Mouse (Mus musculus): Measurements from ENCODE around the gene Vps35l. TPM values are rescaled to one million over a fixed set of nuclear protein-coding genes. Genes with fewer than 3 reads are reported as not detected.

Vps35l gene
- polyA plus RNA-seq, 1 experiment from 2014 or later, result 46.3 TPM

DNA sequence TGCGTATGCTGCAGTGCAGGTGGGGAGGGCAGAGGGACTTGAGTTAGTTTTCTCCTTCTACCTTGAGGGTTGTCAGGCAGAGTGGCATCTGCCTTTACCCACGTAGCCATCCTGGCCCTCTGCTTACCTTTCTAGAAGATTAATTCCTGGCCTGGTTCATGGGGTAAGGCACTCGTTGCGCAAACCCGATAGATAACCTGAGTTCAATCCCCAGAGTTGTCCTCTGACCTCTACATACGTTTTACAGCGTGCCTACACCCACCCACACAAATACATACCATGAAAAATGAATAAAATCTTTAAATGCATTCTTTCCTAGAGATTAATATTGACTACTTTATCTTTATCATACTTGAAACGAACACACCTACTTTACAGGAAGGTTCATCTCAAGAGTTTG, 63.4 kb downstream of the Vps35l start:
- H3K4me1 ChIP-seq, result peaks cover 25% of the 10 kb centered on the region
- no peak overlapping the region for H3K27ac ChIP-seq (replicated peaks)
- H3K36me3 ChIP-seq, result peaks cover 57% of the 10 kb centered on the region
- no peak for ATAC-seq (ENCODE audit: extremely low read depth, insufficient number of reproducible peaks, low FRiP score, low TSS enrichment)
- H3K9ac ChIP-seq, result no peak overlapping the region
- H3K4me2 ChIP-seq, result no peak overlapping the region
- no peaks in the 10 kb centered on the region for H3K9me3 ChIP-seq
- H3K4me3 ChIP-seq, result no peak overlapping the region
- no peaks in the 10 kb centered on the region for H3K27me3 ChIP-seq (replicated peaks)
- 90% methylated on average over 8 of the region's 8 CpGs for WGBS

DNA sequence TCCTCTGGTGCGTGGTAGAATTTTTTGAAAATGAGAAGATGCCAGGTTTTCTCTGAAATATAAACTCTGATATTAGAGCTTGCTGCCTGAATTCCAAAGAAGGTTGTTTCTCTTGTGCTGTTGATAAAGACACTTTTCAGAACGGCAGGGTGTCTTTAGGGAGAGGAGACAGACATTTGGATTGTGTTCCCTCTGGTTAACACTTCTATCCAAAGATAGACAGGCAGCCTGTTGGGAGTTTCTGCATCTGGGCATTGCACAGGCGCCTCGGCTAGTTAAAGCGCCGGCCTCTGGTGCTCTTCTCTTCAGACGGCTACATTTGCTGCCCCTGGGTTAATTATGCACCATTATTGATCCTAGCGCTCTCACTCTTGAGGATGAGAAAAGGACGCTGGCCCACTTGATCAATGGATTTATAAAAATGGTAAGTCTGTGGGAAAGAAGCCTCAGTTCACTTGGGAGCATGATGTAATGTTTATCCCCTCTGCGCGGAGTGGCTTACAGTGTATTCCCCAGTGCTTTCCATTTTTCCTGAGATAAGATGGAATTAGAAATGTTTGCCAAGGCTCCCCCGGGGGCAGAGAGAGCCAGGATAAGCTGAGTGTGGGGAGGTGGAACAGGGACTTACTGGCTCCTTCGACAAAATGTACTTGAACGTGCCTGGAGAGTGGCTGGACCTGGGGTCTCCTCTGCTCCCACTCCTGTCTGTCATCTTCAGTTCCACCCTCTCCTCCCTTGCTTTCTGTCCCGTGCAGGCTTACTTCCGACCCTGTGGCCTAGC, 66.8 kb downstream of the Vps35l start:
- peaks cover 54% of the 10 kb centered on the region for H3K36me3 ChIP-seq
- peak overlapping the region; percentile 20 for H3K4me2 ChIP-seq
- H3K9ac ChIP-seq, result no peak overlapping the region
- 41% methylated on average over 16 of the region's 16 CpGs for WGBS
- H3K4me3 ChIP-seq, result no peak overlapping the region
- no peaks in the 10 kb centered on the region for H3K27me3 ChIP-seq (replicated peaks)
- peaks cover 25% of the 10 kb centered on the region for H3K4me1 ChIP-seq
- H3K27ac ChIP-seq (replicated peaks), result peak overlapping the region; percentile 79
- no peak for ATAC-seq (ENCODE audit: extremely low read depth, insufficient number of reproducible peaks, low FRiP score, low TSS enrichment)
- H3K9me3 ChIP-seq, result no peaks in the 10 kb centered on the region

- Histone ChIP-seq H3K9ac (no peak overlapping the region), H3K4me3 (no peak overlapping the region), H3K4me2 (no peak overlapping the region), H3K27me3 (replicated peaks) (no peaks in the 10 kb centered on the region), H3K9me3 (no peaks in the 10 kb centered on the region), H3K4me1 (peaks cover 25% of the 10 kb centered on the region), H3K27ac (replicated peaks) (0 out of 2 replicates have a peak overlapping the region, but pooled peaks have one; percentile 79), H3K36me3 (peaks cover 44% of the 10 kb centered on the region)
- ATAC-seq (ENCODE audit: extremely low read depth, insufficient number of reproducible peaks, low FRiP score, low TSS enrichment), result no peak
- WGBS, result 61% methylated on average over 8 of the region's 8 CpGs
Measured at GRCm38 (mm10) chr7:118807899-118808298, 67.9 kb downstream of the Vps35l start.

- 67% methylated on average over 12 of the region's 12 CpGs for WGBS
- Histone ChIP-seq H3K27me3 (replicated peaks) (no peaks in the 10 kb centered on the region), H3K27ac (replicated peaks) (no peak overlapping the region), H3K9me3 (no peaks in the 10 kb centered on the region), H3K9ac (no peak overlapping the region), H3K4me1 (peaks cover 18% of the 10 kb centered on the region), H3K4me3 (no peak overlapping the region), H3K36me3 (peaks cover 54% of the 10 kb centered on the region), H3K4me2 (no peak overlapping the region)
- no peak for ATAC-seq (ENCODE audit: extremely low read depth, insufficient number of reproducible peaks, low FRiP score, low TSS enrichment)
Measured at GRCm38 (mm10) chr7:118811407-118812106, 71.5 kb downstream of the Vps35l start.

DNA sequence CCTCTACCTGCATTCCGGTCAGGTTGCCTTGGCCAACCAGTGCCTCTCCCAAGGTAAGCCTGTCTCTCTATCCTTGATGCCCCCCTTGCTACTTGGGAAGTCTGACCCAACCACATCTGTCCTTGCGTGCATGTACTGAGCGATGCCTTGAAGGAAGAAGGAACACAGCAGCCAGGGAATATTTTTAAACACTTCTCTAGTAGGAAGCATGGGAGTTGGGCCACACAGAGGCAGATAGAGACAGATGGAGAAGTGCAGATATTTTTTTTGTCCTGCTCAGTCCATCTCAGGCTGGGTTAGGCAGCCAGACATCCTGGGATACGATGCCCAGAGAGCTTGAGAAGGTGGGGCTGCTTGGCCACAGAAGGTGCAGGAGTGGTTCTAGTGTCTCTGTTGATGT, 73.6 kb downstream of the Vps35l start:
- Histone ChIP-seq H3K27me3 (replicated peaks) (no peaks in the 10 kb centered on the region), H3K9ac (no peak overlapping the region), H3K4me3 (no peak overlapping the region), H3K9me3 (no peaks in the 10 kb centered on the region), H3K4me2 (no peak overlapping the region), H3K4me1 (no peaks in the 10 kb centered on the region), H3K36me3 (peaks cover 71% of the 10 kb centered on the region), H3K27ac (replicated peaks) (no peak overlapping the region)
- 85% methylated on average over 4 of the region's 4 CpGs for WGBS
- ATAC-seq (ENCODE audit: extremely low read depth, insufficient number of reproducible peaks, low FRiP score, low TSS enrichment), result no peak

GRCm38 (mm10) chr7:118816275-118816674, 76.2 kb downstream of the Vps35l start:
- Histone ChIP-seq H3K4me3 (no peak overlapping the region), H3K36me3 (peaks cover 72% of the 10 kb centered on the region), H3K27ac (replicated peaks) (no peak overlapping the region), H3K4me1 (peaks cover 2% of the 10 kb centered on the region; the same call in 1 of the 2 replicates), H3K9me3 (no peaks in the 10 kb centered on the region), H3K9ac (no peak overlapping the region), H3K4me2 (no peak overlapping the region), H3K27me3 (replicated peaks) (no peaks in the 10 kb centered on the region)
- ATAC-seq (ENCODE audit: extremely low read depth, insufficient number of reproducible peaks, low FRiP score, low TSS enrichment), result no peak
- 87% methylated on average over 3 of the region's 3 CpGs for WGBS

DNA sequence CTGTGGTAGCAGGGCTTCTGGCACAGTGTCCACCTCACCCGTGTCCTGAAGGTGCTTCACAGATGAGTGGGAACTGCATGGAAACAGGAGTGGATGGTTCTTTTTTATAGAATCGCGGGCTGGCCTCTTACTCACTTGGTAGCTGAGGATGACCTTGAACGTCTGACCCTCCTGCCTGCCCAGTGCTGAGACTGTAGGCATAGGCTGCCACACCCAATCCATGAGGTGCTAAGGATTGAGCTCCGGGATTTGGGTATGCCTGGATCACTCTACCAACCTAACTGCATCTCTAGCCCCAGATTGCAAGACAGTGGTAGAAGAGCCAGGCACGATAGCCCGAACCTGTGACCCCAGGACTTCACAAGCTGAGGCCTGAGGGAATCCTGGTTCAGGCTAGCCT, 77.7 kb downstream of the Vps35l start:
- H3K36me3 ChIP-seq, result peaks cover 72% of the 10 kb centered on the region

DNA sequence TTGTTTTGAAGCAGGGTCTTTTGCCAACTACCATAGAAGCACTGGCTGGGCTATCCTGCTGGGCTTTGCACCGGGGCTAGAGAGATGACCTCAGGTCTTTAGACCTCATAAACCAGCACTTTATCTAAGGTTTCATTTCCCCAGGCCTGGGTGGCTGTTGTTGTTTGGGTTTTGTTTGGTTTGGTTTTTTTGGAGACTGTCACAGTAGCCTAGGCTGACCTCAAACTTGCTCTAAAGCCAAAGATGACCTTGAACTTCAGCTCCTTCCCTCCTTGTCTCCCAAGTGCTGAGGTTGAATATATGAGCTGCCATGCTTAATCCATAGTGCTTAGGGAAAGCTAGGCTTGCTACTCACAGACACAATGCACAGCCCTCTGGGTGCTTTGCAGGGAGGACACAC, 79.6 kb downstream of the Vps35l start:
- Histone ChIP-seq H3K4me3 (no peak overlapping the region), H3K4me1 (peaks cover 7% of the 10 kb centered on the region; the same call in 1 of the 2 replicates), H3K27ac (replicated peaks) (no peak overlapping the region), H3K9ac (no peak overlapping the region), H3K27me3 (replicated peaks) (no peaks in the 10 kb centered on the region), H3K36me3 (peaks cover 62% of the 10 kb centered on the region), H3K4me2 (no peak overlapping the region), H3K9me3 (no peaks in the 10 kb centered on the region)
- 76% methylated on average over 1 of the region's 1 CpGs for WGBS
- ATAC-seq (ENCODE audit: extremely low read depth, insufficient number of reproducible peaks, low FRiP score, low TSS enrichment), result no peak

More for the DNA sequence above, 77.7 kb downstream of the Vps35l start:
- ATAC-seq (ENCODE audit: extremely low read depth, insufficient number of reproducible peaks, low FRiP score, low TSS enrichment), result no peak
- H3K4me2 ChIP-seq, result no peak overlapping the region
- H3K27ac ChIP-seq (replicated peaks), result no peak overlapping the region
- no peak overlapping the region for H3K4me3 ChIP-seq
- no peaks in the 10 kb centered on the region for H3K27me3 ChIP-seq (replicated peaks)
- H3K4me1 ChIP-seq, result peaks cover 7% of the 10 kb centered on the region; the same call in 1 of the 2 replicates
- 82% methylated on average over 7 of the region's 7 CpGs for WGBS
- H3K9ac ChIP-seq, result no peak overlapping the region
- H3K9me3 ChIP-seq, result no peaks in the 10 kb centered on the region

DNA sequence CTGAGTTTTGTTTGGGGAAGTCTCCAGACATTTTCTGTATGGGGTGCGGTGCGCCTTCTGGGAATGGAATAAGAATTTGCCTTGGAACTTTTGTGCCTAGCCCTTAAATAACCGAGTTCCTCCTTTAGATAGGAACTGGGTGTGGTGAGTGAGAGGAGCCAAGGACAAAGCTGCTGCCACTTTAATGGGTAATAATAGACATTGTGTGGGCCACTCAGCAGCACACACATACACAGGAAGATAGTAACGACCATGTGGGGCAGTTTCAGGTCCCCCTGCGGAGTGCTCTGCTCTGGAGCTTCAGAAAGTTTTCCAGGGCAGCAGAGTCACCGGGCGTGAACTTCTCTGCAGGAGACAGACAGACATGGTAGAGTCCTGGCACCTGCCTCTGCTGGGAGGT, 81.3 kb downstream of the Vps35l start:
- peaks cover 61% of the 10 kb centered on the region for H3K36me3 ChIP-seq
- H3K4me1 ChIP-seq, result peaks cover 7% of the 10 kb centered on the region; the same call in 1 of the 2 replicates
- ATAC-seq (ENCODE audit: extremely low read depth, insufficient number of reproducible peaks, low FRiP score, low TSS enrichment), result no peak
- no peak overlapping the region for H3K9ac ChIP-seq
- WGBS, result 48% methylated on average over 7 of the region's 7 CpGs
- H3K27ac ChIP-seq (replicated peaks), result no peak overlapping the region
- no peak overlapping the region for H3K4me3 ChIP-seq
- no peaks in the 10 kb centered on the region for H3K9me3 ChIP-seq
- no peaks in the 10 kb centered on the region for H3K27me3 ChIP-seq (replicated peaks)
- H3K4me2 ChIP-seq, result no peak overlapping the region

- H3K27me3 ChIP-seq (replicated peaks), result no peaks in the 10 kb centered on the region
Measured at GRCm38 (mm10) chr7:118821887-118822556, 82.0 kb downstream of the Vps35l start.

DNA sequence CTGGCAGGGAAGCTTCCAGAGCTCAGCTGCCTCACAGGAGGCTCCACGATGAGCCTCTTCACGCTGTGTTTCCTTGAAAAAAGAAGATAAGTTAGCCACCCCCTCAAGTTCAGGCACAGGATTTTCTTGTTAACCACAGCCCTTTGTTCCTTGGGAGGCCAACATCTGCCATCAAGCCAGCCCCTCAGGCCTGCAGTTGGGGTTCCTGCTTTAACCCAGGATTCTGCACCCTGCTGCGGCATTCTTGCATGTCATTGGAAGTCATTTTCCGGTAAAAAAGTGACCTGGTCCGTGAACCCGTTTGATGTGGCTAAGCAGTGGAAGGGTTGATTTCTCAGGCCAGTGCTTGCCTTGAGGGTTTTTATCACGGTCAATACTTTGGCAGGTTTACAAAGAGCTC, 84.4 kb downstream of the Vps35l start:
- no peak for ATAC-seq (ENCODE audit: extremely low read depth, insufficient number of reproducible peaks, low FRiP score, low TSS enrichment)
- no peak overlapping the region for H3K27ac ChIP-seq (replicated peaks)
- H3K4me1 ChIP-seq, result peaks cover 7% of the 10 kb centered on the region; the same call in 1 of the 2 replicates
- H3K9me3 ChIP-seq, result no peaks in the 10 kb centered on the region
- H3K4me3 ChIP-seq, result no peak overlapping the region
- 67% methylated on average over 7 of the region's 7 CpGs for WGBS
- no peak overlapping the region for H3K4me2 ChIP-seq
- no peaks in the 10 kb centered on the region for H3K27me3 ChIP-seq (replicated peaks)
- no peak overlapping the region for H3K9ac ChIP-seq
- peaks cover 63% of the 10 kb centered on the region for H3K36me3 ChIP-seq

More at GRCm38 (mm10) chr7:118821887-118822556, 82.0 kb downstream of the Vps35l start:
- H3K36me3 ChIP-seq, result peaks cover 65% of the 10 kb centered on the region
- ATAC-seq (ENCODE audit: extremely low read depth, insufficient number of reproducible peaks, low FRiP score, low TSS enrichment), result no peak
- no peak overlapping the region for H3K27ac ChIP-seq (replicated peaks)
- no peaks in the 10 kb centered on the region for H3K9me3 ChIP-seq
- no peak overlapping the region for H3K4me3 ChIP-seq
- 80% methylated on average over 12 of the region's 12 CpGs for WGBS
- no peak overlapping the region for H3K4me2 ChIP-seq
- H3K9ac ChIP-seq, result no peak overlapping the region
- peaks cover 7% of the 10 kb centered on the region; the same call in 1 of the 2 replicates for H3K4me1 ChIP-seq

Measured in heart, embryonic 13.5 days (tissue).